Mouse (Mus musculus) C2C12 (cell line): Measurements from ENCODE around the gene Ccnt2. TPM values are rescaled to one million over a fixed set of nuclear protein-coding genes. Genes with fewer than 3 reads are reported as not detected.

Experiments used
- H3K27me3 ChIP-seq: one replicate; pipeline ENCODE4 v1.6.1; 2011; ENCODE audit not compliant: control insufficient read depth, insufficient read depth, insufficient read length
- H3K36me3 ChIP-seq: one replicate; pipeline ENCODE4 v1.6.1; 2011; ENCODE audit not compliant: control insufficient read depth, insufficient read depth
- H3K4me3 ChIP-seq: one replicate; pipeline ENCODE4 v1.5.1; 2011; ENCODE audit warnings: mild to moderate bottlenecking, control low read depth; ENCODE audit not compliant: poor library complexity, insufficient read depth, severe bottlenecking
- H3K79me2 ChIP-seq: one replicate; pipeline ENCODE4 v1.6.1; 2011; ENCODE audit not compliant: control insufficient read depth, insufficient read depth
- H3K79me3 ChIP-seq: one replicate; pipeline ENCODE4 v1.6.1; 2011; ENCODE audit warnings: low read depth, control low read depth
- H3ac ChIP-seq: one replicate; pipeline ENCODE3; 2011; ENCODE audit warnings: low read depth; ENCODE audit not compliant: control insufficient read depth, insufficient read length
- CEBPB ChIP-seq: IDR thresholded peaks from one replicate; pipeline ENCODE4 v1.6.1; 2011; ENCODE audit warnings: low read depth, mild to moderate bottlenecking, control low read depth, moderate library complexity
- CTCF ChIP-seq: IDR thresholded peaks from one replicate; pipeline ENCODE4 v1.5.1; 2011; ENCODE audit not compliant: control insufficient read depth, insufficient read depth, insufficient read length
- FOSL1 ChIP-seq: IDR thresholded peaks from one replicate; pipeline ENCODE4 v1.8.0; 2011; ENCODE audit warnings: mild to moderate bottlenecking, low read length; ENCODE audit not compliant: poor library complexity, insufficient read depth, severe bottlenecking
- MAX ChIP-seq: IDR thresholded peaks from one replicate; pipeline ENCODE4 v1.6.1; 2011; ENCODE audit warnings: mild to moderate bottlenecking, control low read depth
- MYOD1 ChIP-seq: IDR thresholded peaks from one replicate; pipeline ENCODE4 v1.6.1; 2011; ENCODE audit warnings: low read depth; ENCODE audit not compliant: control insufficient read depth, insufficient read length
- MYOG ChIP-seq: IDR thresholded peaks from one replicate; pipeline ENCODE4 v1.6.1; 2011; ENCODE audit not compliant: control insufficient read depth, insufficient read length; ENCODE audit errors: extremely low read depth
- USF1 ChIP-seq: IDR thresholded peaks from one replicate; pipeline ENCODE4 v1.6.1; 2011; ENCODE audit warnings: low read depth, mild to moderate bottlenecking, control low read depth, moderate library complexity
- long read RNA-seq, 2 experiments: library from polyadenylated mRNA; unstranded; transcript quantifications; one replicate each; pipeline ENCODE4 v2.0.0; 2019 to 2020
- polyA plus RNA-seq: library from polyadenylated mRNA; unstranded; fragments of >200 nt; fragmentation: generic; extraction: Trizol; gene quantifications from one replicate; pipeline ENCODE4 v1.2.1, GENCODE M21; 2012; ENCODE audit warnings: missing spikeins

The Ccnt2 gene
- polyA plus RNA-seq, result 6.0 TPM
- long read RNA-seq, experiment 1, full-length matches to known transcripts, result 1 of 9 reads
- long read RNA-seq, experiment 1, partial matches to known transcripts, result 1 of 9 reads
- long read RNA-seq, experiment 1, other reads (novel, unspliced or antisense), result 7 of 9 reads
- long read RNA-seq, experiment 2, full-length matches to known transcripts, result 16 of 40 reads
- long read RNA-seq, experiment 2, partial matches to known transcripts, result 4 of 40 reads
- long read RNA-seq, experiment 2, other reads (novel, unspliced or antisense), result 20 of 40 reads

DNA sequence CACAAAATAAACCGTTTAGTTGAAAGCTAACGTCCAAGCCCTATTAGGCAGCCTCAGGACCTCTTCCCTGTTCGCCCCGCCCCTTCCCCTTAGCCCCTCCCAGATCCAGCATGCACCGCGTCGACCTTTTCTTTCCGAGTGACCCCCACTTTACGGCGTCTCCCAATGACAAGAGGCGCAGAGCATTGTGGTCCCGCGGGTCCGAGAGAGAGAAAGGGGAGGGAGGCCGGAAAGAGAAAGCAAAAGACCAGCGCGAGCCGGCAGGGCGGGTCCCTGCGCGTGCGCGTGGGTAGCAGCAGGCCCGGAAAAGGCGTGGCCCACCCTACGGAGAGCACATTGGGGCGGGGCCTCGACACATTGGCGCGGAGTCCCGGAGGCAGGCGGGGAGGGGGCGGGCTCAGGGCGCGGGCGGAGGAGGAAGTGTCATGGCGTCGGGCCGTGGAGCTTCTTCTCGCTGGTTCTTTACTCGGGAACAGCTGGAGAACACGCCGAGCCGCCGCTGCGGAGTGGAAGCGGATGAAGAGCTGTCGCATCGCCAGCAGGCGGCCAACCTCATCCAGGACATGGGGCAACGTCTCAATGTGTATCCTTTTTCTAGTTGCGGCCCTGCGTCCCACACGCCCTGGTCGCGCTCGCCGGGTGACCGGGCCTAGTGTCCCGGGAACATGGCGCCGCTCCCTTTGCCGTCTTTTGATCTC is at the start of gene Ccnt2:
Gene Ccnt2 (plus strand): TSS at position 362 of the 698 bp plus-strand sequence.
- H3ac ChIP-seq, result peak within 1 kb of the TSS; percentile 95
- H3K27me3 ChIP-seq, result no peaks in the 10 kb centered on the region
- H3K79me3 ChIP-seq, result peaks cover 48% of the 10 kb centered on the region
- TF ChIP-seq MAX (peak; percentile 51), CTCF (no peak)
- H3K79me2 ChIP-seq, result peaks cover 66% of the 10 kb centered on the region
- H3K36me3 ChIP-seq, result peaks cover 24% of the 10 kb centered on the region
- peak within 1 kb of the TSS; percentile 93 for H3K4me3 ChIP-seq

DNA sequence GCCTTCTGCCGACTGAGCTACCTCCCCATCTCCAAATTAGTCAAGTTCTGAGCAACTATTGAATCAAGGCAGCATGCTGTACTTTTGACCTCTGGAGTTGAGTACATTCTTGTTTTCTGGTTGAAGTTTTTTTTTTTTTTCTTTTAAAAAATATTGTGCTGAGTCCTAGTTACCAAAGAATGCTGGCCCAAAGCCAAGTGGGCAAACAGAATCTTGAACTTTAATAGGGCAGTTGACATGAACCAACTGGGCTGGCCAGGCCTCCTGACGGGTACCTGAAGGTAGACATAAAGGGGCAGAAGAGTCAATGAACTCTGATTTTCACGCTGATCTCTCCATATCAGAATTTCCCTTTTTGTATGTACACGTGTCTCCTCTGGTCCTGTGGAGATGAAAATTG is 44.9 kb upstream of the Ccnt2 start, which contains the start of gene Acmsd:
Gene Acmsd (plus strand): TSS at position 318 of the 400 bp plus-strand sequence.
- TF ChIP-seq CEBPB, result no peak
- TF ChIP-seq MYOG, result no peak
- TF ChIP-seq USF1, result no peak
- TF ChIP-seq MAX, result no peak
- TF ChIP-seq FOSL1, result no peak
- TF ChIP-seq MYOD1, result no peak
- no peak for TF ChIP-seq CTCF
- no peak within 1 kb of the TSS for H3ac ChIP-seq
- no peaks in the 10 kb centered on the region for H3K79me2 ChIP-seq

DNA sequence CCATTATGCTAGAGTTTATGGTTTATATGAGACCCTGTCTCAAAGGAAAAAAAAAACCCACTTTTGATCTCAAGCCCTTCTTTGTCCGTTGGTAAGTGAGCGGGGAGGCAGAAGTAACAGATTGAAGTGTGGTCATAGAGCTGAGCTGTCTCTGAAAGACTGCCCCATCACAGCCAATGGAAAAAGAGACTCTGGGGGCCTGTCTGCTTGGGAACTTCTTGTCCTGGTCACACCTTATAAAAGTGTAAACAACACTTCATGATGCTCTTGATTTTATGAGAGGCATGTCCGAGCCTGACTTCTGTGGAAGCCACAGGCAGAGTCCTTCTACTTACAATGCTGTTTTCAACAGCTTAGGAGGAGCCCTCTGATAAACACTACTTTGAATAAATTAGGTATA is 42.9 kb upstream of the Ccnt2 start:
- no peaks in the 10 kb centered on the region for H3K27me3 ChIP-seq
- H3K79me2 ChIP-seq, result no peaks in the 10 kb centered on the region
- no peak overlapping the region for H3ac ChIP-seq
- no peaks in the 10 kb centered on the region for H3K79me3 ChIP-seq
- H3K4me3 ChIP-seq, result no peak overlapping the region
- TF ChIP-seq FOSL1 (no peak), MAX (no peak), USF1 (no peak), MYOG (no peak), MYOD1 (no peak), CEBPB (no peak), CTCF (no peak)
- no peaks in the 10 kb centered on the region for H3K36me3 ChIP-seq

More for the DNA sequence above, 44.9 kb upstream of the Ccnt2 start, which contains the start of gene Acmsd:
- Histone ChIP-seq H3K36me3 (no peaks in the 10 kb centered on the region), H3K27me3 (no peaks in the 10 kb centered on the region), H3K4me3 (no peak within 1 kb of the TSS), H3K79me3 (no peaks in the 10 kb centered on the region)

DNA sequence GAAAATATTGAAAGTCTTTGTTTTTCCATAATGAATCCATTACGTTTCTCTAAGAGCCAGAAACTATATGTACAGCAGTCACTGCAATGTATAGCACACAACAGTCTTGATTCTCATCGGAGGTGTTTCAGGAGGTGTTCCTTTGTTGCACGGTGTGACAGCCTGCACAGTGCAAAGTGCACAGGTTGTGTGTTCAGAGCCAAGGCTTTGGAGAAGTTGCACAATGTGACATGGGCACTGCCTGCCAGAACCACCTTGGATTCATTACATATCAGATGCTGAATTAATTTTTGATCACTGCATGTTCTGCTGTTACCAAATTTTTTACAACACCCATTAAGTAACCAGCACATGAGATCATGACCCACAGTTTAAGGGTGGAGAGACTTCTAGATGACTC is 41.5 kb upstream of the Ccnt2 start:
- no peaks in the 10 kb centered on the region for H3K27me3 ChIP-seq
- no peak overlapping the region for H3K4me3 ChIP-seq
- no peak overlapping the region for H3ac ChIP-seq
- no peak for TF ChIP-seq MYOG
- TF ChIP-seq CTCF, result no peak
- no peak for TF ChIP-seq CEBPB
- no peak for TF ChIP-seq USF1
- no peak for TF ChIP-seq MYOD1
- no peak for TF ChIP-seq FOSL1
- no peak for TF ChIP-seq MAX
- no peaks in the 10 kb centered on the region for H3K79me2 ChIP-seq
- no peaks in the 10 kb centered on the region for H3K79me3 ChIP-seq
- no peaks in the 10 kb centered on the region for H3K36me3 ChIP-seq

DNA sequence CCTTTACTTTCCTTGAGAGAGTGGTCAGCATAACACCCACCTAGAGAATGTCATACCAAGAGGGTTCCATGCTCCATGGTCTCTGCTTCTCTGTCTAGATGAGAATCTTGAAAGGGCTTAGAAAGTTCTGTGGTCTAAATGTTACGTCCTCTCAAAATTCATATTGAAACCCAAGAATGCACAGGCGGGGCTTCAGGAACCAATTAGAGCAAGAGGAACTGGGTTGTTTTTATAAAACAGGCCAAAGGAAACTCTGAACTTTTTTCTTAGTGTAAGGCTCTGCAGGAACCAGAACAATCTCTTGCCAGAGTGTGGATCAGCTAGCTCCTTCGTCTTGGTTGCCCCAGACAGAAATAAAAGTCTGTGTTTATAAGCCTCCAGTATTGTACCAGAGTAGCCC is 41.1 kb upstream of the Ccnt2 start:
- no peaks in the 10 kb centered on the region for H3K36me3 ChIP-seq
- H3K79me3 ChIP-seq, result no peaks in the 10 kb centered on the region
- no peak overlapping the region for H3ac ChIP-seq
- no peaks in the 10 kb centered on the region for H3K27me3 ChIP-seq
- no peak for TF ChIP-seq CTCF
- no peak for TF ChIP-seq USF1
- TF ChIP-seq CEBPB, result no peak
- TF ChIP-seq MYOD1, result no peak
- TF ChIP-seq FOSL1, result no peak
- TF ChIP-seq MAX, result no peak
- TF ChIP-seq MYOG, result no peak
- no peaks in the 10 kb centered on the region for H3K79me2 ChIP-seq
- no peak overlapping the region for H3K4me3 ChIP-seq
